Mouse (Mus musculus): Measurements from ENCODE around the gene Lemd1. TPM values are rescaled to one million over a fixed set of nuclear protein-coding genes. Genes with fewer than 3 reads are reported as not detected.

Gene Lemd1
- total and polyA plus RNA-seq, 3 experiments: not detected

DNA sequence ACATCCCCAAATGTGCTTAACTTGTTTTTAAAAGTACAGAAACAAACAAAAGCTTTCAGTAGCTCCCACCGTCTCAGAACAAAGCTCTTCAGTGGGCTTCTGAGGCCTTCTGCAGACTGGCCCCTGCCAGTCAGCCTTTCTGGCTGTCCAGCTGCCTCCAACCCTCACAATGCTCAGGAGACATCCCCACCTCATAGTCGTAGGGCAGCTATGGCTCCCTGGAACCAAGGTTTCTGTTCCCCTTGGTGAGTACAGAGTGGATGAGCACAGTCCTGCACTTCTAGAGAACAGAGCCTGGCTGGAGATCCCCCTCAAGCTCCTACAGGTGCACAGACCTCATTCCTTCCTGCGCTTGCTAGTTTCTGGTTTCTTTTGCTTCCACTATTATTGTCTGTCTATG is 25.0 kb downstream of the Lemd1 start:
- no peaks in the 10 kb centered on the region for H3K36me3 ChIP-seq (ENCODE audit: control insufficient read depth, insufficient read depth, low read length)
- TF ChIP-seq POLR2A (IDR thresholded peaks at IDR 0.05; ENCODE audit: insufficient read depth, low read depth, low read length): no peak
- no peak for TF ChIP-seq EP300 (IDR thresholded peaks at IDR 0.05; ENCODE audit: insufficient read depth, low read depth, low read length)
- TF ChIP-seq CTCF (IDR thresholded peaks at IDR 0.05): no peak
- no peaks in the 10 kb centered on the region for H3K79me2 ChIP-seq (replicated peaks; ENCODE audit: control insufficient read depth, insufficient read depth, low read length)
- H3K27me3 ChIP-seq (ENCODE audit: control insufficient read depth, insufficient read depth, low read length): no peaks in the 10 kb centered on the region
- intact Hi-C loops (cut with DNase I): no loop called here
- no peaks in the 10 kb centered on the region for H3K4me1 ChIP-seq (ENCODE audit: control insufficient read depth, insufficient read depth, low read length)
- no peak overlapping the region for H3K27ac ChIP-seq
- WGBS: 69% methylated on average over 3 of the region's 3 CpGs
- H3K9ac ChIP-seq (ENCODE audit: low read depth, low read length): no peak overlapping the region
- H3K4me3 ChIP-seq: no peak overlapping the region
- no peak for DNase-seq

DNA sequence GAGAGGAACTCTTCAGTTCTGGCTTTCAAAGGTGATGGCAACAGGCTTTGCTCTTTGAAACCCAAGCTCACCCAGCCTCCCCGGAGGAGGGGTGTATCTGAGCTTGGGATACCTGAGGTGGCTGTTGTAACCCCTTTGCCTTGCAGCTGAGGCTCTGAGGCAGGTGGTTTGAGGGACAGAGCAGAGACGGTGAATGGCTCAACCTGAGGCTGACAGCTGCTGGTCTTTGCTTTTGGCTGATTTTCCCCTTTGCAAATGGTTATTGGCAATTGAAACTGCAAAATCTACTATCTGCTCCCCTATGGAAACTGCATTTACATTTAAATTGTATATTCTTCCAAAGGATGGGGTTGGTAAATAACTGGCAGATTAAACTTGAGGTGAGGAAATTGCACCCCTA is 30.4 kb downstream of the Lemd1 start:
- Histone ChIP-seq H3K4me1 (ENCODE audit: control insufficient read depth, insufficient read depth, low read length) (no peaks in the 10 kb centered on the region), H3K4me3 (no peak overlapping the region), H3K79me2 (replicated peaks; ENCODE audit: control insufficient read depth, insufficient read depth, low read length) (no peaks in the 10 kb centered on the region), H3K36me3 (ENCODE audit: control insufficient read depth, insufficient read depth, low read length) (no peaks in the 10 kb centered on the region), H3K27ac (no peak overlapping the region), H3K27me3 (ENCODE audit: control insufficient read depth, insufficient read depth, low read length) (no peaks in the 10 kb centered on the region; the same call in 1 of the 2 replicates), H3K9ac (ENCODE audit: low read depth, low read length) (no peak overlapping the region)
- WGBS: 35% methylated on average over 2 of the region's 2 CpGs
- intact Hi-C loops (cut with DNase I): no loop called here
- DNase-seq: no peak
- no peak for TF ChIP-seq CTCF (IDR thresholded peaks at IDR 0.05)

DNA sequence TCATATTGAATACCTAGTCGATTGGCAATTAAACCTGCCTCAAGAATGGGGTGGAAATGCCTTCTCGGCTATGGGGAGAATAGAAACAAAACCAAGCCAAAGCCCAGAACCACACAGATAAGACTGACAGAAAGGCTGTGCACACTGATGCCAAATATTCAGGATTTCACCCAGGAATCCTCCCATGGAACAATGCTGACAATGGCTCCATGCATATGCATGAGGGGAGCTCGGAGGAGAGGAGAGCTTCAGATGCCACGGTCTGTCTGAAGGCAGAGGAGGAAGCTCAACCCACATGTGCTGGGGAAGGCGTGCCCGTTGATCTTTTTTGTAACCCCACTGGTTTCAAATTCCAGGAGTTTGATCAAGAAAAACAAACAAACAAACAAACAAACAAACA is 30.9 kb downstream of the Lemd1 start:
- Histone ChIP-seq H3K79me2 (replicated peaks; ENCODE audit: control insufficient read depth, insufficient read depth, low read length) (no peaks in the 10 kb centered on the region), H3K4me1 (ENCODE audit: control insufficient read depth, insufficient read depth, low read length) (no peaks in the 10 kb centered on the region), H3K27ac (no peak overlapping the region), H3K36me3 (ENCODE audit: control insufficient read depth, insufficient read depth, low read length) (no peaks in the 10 kb centered on the region), H3K4me3 (no peak overlapping the region), H3K27me3 (ENCODE audit: control insufficient read depth, insufficient read depth, low read length) (no peaks in the 10 kb centered on the region; the same call in 1 of the 2 replicates), H3K9ac (ENCODE audit: low read depth, low read length) (no peak overlapping the region)
- 41% methylated on average over 6 of the region's 6 CpGs for WGBS
- intact Hi-C loops (cut with DNase I): no loop called here
- no peak for DNase-seq
- TF ChIP-seq POLR2A (IDR thresholded peaks at IDR 0.05; ENCODE audit: insufficient read depth, low read depth, low read length) (no peak), EP300 (IDR thresholded peaks at IDR 0.05; ENCODE audit: insufficient read depth, low read depth, low read length) (no peak), CTCF (IDR thresholded peaks at IDR 0.05) (no peak)

DNA sequence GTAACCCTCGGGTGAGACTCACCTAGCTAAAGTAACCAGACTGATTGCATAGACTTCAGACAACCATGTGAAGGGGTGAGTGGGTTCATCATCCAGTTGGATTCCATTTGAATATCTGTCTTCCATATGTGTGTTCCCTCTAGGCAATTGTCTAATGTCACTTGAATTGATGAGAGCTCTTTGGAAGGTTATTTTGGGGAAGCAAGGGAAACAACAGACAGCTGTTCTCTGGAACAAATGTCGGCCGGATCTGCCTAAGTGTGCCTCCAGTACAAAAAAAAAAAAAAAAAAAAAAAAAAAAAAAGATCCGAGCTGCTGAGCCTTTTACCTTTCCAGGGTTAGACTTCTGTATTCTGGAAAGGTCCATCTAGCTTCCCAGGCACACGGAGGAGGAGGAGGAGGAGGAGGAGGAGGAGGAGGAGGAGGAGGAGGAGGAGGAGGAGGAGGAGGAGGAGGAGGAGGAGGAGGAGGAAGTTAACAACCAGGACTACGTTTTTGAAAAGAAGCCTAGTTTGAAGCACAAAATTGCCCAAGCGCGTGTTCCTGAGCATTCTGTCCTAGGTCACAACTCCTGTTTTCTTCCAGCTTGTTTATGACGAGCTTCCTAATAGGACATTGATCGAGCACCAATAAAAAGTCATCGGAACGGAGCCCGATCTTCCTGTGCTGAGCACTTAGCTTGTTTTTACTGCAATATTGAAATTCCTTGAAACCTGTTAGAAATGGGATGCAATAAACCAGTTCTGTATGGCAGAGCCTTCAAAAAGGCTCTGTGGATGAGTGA is 35.3 kb downstream of the Lemd1 start:
- intact Hi-C loops (cut with DNase I): no loop called here
- no peak for DNase-seq
- Histone ChIP-seq H3K4me1 (ENCODE audit: control insufficient read depth, insufficient read depth, low read length) (no peaks in the 10 kb centered on the region), H3K27ac (no peak overlapping the region), H3K79me2 (replicated peaks; ENCODE audit: control insufficient read depth, insufficient read depth, low read length) (no peaks in the 10 kb centered on the region), H3K9ac (ENCODE audit: low read depth, low read length) (no peak overlapping the region), H3K36me3 (ENCODE audit: control insufficient read depth, insufficient read depth, low read length) (no peaks in the 10 kb centered on the region), H3K4me3 (no peak overlapping the region), H3K27me3 (ENCODE audit: control insufficient read depth, insufficient read depth, low read length) (no peaks in the 10 kb centered on the region; the same call in 1 of the 2 replicates)
- 65% methylated on average over 13 of the region's 13 CpGs for WGBS
- TF ChIP-seq EP300 (IDR thresholded peaks at IDR 0.05; ENCODE audit: insufficient read depth, low read depth, low read length): no peak
- TF ChIP-seq CTCF (IDR thresholded peaks at IDR 0.05): no peak
- no peak for TF ChIP-seq POLR2A (IDR thresholded peaks at IDR 0.05; ENCODE audit: insufficient read depth, low read depth, low read length)

DNA sequence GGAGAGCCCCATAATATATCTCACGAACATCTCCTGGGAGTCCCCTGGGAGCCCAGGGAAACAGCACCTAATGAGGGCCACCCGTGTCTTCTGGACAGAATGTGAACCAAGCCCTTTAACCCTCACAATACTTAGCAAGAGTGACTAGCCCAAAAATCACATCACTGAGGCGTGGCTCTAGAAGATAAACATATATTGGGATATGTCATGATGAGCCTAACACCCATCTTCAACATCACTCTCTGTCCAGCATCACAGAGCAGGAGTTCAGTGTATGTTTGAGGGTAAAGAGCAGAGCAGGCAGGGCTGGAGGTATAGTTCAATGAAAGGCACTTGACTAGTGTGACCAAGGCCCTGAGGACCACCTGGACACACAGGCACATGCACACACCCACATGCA is 38.4 kb downstream of the Lemd1 start, which contains the start of gene Gm10188:
TSS of gene Gm10188 (minus strand) at position 101 of the 400 bp plus-strand sequence.
- H3K36me3 ChIP-seq (ENCODE audit: control insufficient read depth, insufficient read depth, low read length): no peaks in the 10 kb centered on the region
- H3K9ac ChIP-seq (ENCODE audit: low read depth, low read length): no peak within 1 kb of the TSS
- WGBS: 88% methylated on average over 3 of the region's 3 CpGs
- no peaks in the 10 kb centered on the region; the same call in 1 of the 2 replicates for H3K27me3 ChIP-seq (ENCODE audit: control insufficient read depth, insufficient read depth, low read length)
- H3K4me1 ChIP-seq (ENCODE audit: control insufficient read depth, insufficient read depth, low read length): no peaks in the 10 kb centered on the region
- no peak within 1 kb of the TSS for H3K4me3 ChIP-seq
- intact Hi-C loops (cut with DNase I): loop anchor here (10.0 kb wide), 1 partner anchor 245 kb away; no protein-coding TSS in a partner anchor
- no peaks in the 10 kb centered on the region for H3K79me2 ChIP-seq (replicated peaks; ENCODE audit: control insufficient read depth, insufficient read depth, low read length)
- TF ChIP-seq CTCF (IDR thresholded peaks at IDR 0.05): no peak
- no peak for TF ChIP-seq POLR2A (IDR thresholded peaks at IDR 0.05; ENCODE audit: insufficient read depth, low read depth, low read length)
- TF ChIP-seq EP300 (IDR thresholded peaks at IDR 0.05; ENCODE audit: insufficient read depth, low read depth, low read length): no peak
- no peak for DNase-seq
- H3K27ac ChIP-seq: no peak within 1 kb of the TSS

DNA sequence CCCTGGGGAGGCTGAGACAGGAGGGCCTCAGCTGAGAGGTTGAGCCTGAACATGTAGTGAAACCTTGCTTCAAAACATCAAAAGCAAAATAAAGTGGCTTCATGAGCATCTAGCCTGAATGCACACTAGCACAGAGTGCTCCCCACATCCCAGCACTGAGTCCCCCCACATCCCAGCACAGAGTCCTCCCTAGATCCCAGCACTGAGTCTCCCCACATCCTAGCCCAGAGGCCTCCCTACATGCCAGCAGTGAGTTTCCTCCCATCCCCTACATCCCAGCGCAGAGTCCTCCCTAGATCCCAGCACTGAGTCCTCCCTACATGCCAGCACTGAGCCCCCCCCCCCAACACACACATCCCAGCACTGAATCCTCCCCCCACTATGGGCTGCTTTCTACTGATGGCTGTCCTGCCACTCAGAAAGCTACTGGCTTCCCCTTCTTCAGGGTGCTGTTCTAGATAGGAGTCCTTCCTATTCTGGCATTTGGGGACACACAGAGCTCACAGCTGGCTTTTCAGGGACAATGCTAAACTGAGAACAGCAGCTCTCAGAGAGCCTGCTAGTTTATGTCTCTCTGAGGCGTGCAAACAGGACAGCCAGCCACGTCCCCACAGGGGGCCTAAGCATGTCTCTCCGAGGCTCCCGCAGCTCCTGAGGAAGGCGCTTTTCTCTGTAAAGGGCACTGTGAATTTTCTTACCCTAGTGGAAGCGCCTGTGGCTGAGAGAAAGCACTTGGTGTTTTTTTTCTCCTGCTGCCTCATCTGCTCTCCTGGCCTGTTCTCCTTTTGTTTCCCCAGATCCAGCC is 40.4 kb downstream of the Lemd1 start:
- no peak for TF ChIP-seq CTCF (IDR thresholded peaks at IDR 0.05)
- no peak for TF ChIP-seq POLR2A (IDR thresholded peaks at IDR 0.05; ENCODE audit: insufficient read depth, low read depth, low read length)
- TF ChIP-seq EP300 (IDR thresholded peaks at IDR 0.05; ENCODE audit: insufficient read depth, low read depth, low read length): no peak
- 65% methylated on average over 7 of the region's 7 CpGs for WGBS
- intact Hi-C loops (cut with DNase I): loop anchor here (10.0 kb wide), 1 partner anchor 247 kb away; no protein-coding TSS in a partner anchor
- no peak overlapping the region for H3K9ac ChIP-seq (ENCODE audit: low read depth, low read length)
- no peaks in the 10 kb centered on the region for H3K4me1 ChIP-seq (ENCODE audit: control insufficient read depth, insufficient read depth, low read length)
- no peaks in the 10 kb centered on the region for H3K79me2 ChIP-seq (replicated peaks; ENCODE audit: control insufficient read depth, insufficient read depth, low read length)
- H3K4me3 ChIP-seq: no peak overlapping the region
- no peaks in the 10 kb centered on the region; the same call in 1 of the 2 replicates for H3K27me3 ChIP-seq (ENCODE audit: control insufficient read depth, insufficient read depth, low read length)
- H3K36me3 ChIP-seq (ENCODE audit: control insufficient read depth, insufficient read depth, low read length): no peaks in the 10 kb centered on the region
- no peak overlapping the region for H3K27ac ChIP-seq
- no peak for DNase-seq
